Mouse (Mus musculus) gastrocnemius, postnatal 36 days (tissue): ENCODE measurements around the gene Ddx27. TPM values are rescaled to one million over a fixed set of nuclear protein-coding genes. Genes with fewer than 3 reads are reported as not detected.
A peak's percentile ranks its signal among the peaks of the same experiment; 100 is the strongest.

ENCODE experiments used
- DNase-seq, 2 experiments: peaks; one replicate each; pipeline ENCODE4 v3.0.0; 2022
- intact Hi-C: fragments of 180-260 bp; cut with DNase I; formaldehyde crosslinking; loops from one replicate; pipeline ENCODE4 v1.15.1; 2025
- total RNA-seq, 2 experiments: library from RNA; stranded (reverse); gene quantifications; 2 replicates each; pipeline ENCODE4 v1.2.3; 2021

Ddx27 gene
- total RNA-seq, 2 experiments from 2014 or later = 6.1 to 8.3 TPM

DNA sequence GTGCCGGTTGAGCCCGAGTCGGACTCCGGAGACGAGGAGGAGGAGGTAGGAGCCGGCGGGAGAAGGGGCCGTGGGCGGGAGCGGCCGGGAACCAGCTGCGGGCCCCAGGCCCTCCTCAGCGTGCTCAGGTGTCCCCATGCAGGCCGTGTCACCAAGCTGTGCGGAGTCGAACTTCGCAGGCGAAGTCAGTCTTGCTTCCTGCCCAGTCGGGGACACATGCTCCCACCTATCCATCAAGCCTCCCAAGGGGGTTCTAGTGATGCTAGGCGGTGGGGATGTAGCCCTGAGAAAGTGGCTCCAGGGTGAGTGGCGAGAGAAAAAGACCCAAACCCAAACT lies 357 bp downstream of the Ddx27 start:
- intact Hi-C loops = loop anchor here (2.0 kb wide), 1 partner anchor 19 kb away; the partner anchor contains the start of gene Stau1
- DNase-seq = no peak

DNA sequence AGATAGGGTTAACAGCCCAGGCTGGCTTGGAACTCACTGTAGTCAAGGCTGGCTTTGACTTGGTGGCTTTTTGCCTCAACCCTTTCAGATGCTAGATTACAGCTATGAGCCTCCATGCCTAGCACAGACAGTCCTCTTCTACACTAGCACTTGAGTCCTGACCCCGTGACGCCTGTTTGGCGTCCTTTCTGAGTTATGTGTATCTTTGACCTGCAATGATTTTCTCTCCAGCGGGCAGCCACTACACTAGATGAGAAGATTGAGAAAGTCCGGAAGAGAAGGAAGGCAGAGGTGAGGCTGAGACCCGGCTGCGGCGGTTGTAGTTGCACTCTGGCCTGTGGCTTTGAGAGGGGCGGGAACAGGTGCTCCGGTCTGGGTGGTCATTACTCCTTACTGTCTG lies 4.4 kb downstream of the Ddx27 start:
- intact Hi-C loops = no loop called here
- no peak for DNase-seq

DNA sequence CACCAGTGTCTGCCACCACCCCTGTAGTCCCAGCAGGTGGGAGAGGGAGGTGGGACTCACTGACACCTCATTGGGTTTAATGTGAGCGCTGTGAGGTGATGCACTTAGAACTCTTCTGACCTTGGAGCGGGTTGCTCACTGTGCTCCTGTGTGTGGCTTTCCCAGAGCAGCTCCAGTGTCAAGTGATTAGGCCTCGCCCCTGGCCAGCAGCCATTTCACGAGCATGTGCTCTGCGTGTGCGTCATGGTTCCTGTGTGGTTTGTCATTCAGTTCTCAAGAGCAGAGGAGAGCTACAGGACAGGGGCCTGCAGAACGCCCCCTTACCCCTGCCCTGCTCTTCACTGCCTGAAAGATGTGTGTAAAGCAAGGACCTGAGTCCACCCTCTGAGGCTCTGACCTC lies 13.6 kb downstream of the Ddx27 start:
- intact Hi-C loops = no loop called here
- no peak for DNase-seq

DNA sequence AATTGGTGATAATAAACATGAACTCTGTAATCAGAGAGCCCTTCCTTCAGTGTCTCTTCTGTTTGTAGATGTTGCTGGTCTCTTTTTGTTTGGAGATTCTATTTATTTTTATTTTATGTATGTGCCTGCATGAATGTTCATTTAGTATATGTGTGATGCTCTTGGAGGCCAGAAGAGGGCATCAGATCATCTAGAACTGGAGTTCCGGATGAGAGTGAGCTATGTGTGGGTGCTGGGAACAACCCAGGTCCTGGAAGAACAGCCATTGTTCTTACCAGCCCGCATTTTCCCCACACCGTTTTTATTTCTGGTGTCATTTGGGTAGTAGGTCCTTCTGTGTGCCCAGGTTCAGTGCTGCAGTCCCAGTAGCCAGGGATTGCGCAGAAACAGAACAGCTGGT lies 15.5 kb downstream of the Ddx27 start:
- intact Hi-C loops = no loop called here
- no peak for DNase-seq

DNA sequence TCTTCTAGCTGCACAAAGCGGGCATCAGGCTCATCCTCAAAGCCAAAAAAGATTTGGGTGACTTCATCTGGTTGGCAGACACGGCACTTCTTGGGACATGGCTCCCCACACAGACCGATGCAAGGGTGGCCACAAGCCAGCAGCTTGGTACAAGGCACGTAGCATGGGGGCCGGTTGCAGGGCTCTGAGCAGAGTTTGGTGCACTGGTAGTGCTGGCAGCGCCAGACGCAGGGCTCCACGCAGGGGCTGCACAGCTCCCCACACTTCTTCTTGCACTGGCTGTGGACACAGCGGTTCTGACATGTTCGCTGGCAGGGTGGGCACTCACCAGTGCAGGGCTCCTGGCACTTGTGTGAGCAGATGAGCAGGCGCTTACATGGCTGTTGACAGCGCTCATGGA lies 22.7 kb downstream of the Ddx27 start:
- no peak for DNase-seq
- intact Hi-C loops = no loop called here

DNA sequence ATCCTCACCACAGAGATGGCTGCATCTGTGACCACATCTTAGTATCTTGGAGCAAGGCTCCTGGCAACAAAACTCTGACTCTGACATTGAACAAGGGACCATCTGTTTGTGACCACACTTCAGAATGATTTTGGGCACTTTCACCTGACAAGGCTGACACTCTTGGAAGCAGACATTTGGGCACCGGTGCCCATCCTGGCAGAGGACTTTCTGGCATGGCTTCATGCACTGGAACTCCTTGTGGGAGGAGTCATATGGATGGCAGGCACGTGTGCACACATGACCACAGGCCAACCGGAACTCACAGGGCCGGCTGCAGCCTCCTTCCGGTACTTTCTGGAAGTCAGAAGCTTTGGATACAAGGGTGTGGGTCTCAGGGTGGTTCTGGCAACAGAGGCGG lies 23.3 kb downstream of the Ddx27 start:
- intact Hi-C loops = no loop called here
- DNase-seq = no peak

DNA sequence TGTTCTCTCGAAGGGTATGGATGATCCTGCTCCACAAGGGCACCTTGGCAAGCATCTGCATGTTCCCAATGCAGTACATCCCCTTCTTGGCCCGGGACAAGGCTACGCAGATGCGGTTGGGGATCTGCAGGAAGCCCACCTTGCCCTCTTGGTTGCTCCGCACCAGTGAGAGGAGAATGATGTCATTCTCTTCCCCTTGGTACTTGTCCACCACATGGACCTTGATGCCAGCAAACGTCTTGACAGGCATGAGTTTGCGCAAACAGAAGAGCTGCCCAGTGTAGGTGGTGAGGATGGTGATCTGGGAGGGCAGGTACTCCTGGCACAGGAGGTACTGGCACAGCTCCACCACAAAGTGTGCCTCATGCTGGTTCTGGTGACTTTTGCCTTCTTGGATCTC lies 23.7 kb downstream of the Ddx27 start:
- intact Hi-C loops = no loop called here
- no peak for DNase-seq

DNA sequence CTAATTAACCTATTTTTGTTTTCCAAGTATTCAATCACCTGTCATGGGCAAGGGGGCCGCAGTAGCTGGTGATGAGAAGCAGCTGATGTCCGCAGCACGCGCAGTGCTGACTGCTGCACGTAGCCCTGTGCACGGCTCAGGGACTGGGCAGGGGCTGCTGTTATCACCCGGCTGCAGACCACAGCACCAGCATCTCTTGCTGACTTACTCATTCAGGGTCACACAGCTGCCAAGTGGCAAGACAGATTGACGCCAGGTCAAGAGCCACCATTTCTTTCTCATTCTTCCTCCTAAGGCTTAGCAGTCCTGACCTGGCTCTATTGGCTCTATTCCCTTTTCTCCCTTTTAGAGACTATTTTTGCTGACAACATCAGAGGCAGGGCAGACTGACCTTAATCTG lies 24.4 kb downstream of the Ddx27 start:
- DNase-seq = no peak
- intact Hi-C loops = no loop called here

DNA sequence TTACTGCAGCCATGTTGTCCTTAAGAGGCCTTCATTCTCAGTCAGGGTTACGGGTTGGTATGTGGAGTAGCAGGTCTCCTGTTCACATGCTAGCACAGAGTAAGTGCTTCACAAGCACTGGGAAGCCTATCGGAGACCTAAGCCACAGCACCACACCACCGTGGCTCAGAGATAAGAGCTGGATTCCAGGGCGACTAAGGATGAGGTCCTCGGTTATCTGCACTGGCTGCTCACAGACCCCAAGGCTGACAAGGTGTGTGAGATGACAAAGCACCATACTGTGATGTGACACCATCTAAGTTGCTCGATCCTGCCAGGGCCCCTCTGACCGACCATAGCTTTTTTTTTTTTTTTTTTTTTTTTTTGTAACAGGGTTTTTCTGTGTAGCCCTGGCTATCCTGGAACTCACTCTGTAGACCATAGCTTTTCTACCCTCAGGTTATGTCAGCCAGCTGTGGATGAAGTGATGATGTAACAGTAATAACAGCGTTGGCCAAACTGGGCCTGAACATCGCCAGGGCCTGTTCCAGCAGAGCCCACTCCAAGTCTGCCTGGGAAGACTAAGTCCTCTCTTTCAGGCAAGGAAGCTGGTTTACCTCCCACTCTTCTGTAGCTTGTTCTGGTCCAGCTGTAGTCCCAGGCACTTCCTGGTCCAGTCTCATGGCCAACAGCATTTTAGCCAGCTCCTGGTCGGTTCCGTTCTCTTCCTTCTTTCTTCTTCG lies 28.6 kb downstream of the Ddx27 start:
- intact Hi-C loops = no loop called here
- DNase-seq = no peak

DNA sequence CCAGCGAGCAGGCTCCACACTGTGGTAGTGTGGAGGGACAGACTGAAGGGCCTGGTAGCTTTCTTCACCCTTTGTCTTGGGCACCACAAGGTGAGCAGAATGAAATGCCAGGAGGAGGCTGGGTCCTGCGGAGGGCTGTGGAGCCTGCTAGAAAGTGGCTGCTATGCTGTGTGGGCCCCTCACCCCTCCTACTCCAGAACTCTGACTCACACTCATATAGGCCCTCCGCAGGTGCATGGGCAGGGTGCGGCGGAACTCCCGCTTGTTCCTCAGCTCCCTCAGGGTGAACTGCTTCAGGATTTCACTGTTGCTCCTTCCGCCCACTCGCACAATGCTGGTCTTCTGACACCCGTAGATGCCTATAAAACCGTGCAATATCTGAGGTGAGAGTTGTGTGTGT lies 33.2 kb downstream of the Ddx27 start:
- no peak for DNase-seq
- intact Hi-C loops = no loop called here

DNA sequence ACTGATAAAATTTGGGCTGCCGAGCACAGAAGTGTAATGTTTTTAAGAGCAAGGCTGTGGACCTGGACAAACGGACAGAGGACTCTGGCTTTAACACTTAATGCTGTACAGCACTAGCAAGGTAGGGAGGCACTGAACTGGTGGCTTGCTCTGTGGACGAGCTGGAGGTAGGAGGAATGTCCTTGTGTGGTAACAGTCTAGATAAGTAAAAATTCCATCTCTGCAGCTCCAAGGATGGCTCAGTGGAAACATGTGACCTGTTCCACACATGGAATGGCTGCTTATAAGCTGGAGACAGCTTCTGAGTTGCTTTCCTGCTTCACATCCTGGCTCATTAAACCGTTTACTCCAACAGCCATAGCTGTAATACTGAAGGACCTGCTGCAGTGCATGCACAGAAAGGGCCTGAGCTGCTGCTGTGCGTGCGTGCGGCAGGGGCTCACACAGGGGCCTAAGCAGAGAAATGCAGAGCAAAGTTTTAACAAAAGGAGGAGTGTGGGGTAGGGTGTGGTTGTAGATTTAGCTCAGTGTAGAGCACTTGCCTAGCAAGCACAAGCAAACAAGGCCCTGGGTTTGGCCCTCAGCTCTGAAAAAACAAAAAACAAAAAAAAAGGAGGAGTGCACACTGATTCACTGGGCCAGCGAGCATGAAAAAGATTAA lies 33.8 kb downstream of the Ddx27 start:
- no peak for DNase-seq
- intact Hi-C loops = no loop called here

DNA sequence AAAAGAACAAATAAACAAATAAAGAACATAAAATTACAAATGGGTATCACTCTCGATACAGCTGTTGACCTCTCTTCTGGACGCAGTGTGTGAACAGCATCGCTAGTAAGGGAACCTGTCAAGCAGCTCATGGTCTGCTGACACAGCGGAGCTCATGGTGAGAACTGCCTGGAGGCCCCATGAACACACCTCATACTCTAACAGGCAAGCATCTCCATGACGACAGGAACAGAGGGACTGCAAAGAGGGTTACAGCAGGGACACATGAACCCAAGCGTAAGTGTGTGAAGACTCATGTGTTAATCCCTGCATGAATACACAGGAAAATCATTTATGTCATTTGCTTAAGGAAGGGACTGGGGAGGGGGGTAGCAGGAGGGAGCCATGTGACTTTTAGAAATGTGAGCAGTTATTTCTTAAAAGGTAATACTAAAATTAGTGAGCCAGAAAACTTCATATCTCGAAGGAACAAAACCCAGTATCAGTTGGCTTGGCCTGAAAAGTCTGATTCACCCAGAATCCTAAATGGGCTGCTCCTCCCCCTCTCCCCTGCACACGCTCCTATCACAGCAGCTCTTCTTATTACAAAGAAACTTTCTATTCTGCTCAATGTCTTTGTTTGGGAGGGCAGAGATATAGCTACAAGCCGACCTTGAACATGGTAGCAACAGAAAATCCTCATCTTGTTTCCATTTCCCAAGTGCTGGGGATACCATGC lies 38.3 kb downstream of the Ddx27 start:
- no peak for DNase-seq
- intact Hi-C loops = no loop called here

DNA sequence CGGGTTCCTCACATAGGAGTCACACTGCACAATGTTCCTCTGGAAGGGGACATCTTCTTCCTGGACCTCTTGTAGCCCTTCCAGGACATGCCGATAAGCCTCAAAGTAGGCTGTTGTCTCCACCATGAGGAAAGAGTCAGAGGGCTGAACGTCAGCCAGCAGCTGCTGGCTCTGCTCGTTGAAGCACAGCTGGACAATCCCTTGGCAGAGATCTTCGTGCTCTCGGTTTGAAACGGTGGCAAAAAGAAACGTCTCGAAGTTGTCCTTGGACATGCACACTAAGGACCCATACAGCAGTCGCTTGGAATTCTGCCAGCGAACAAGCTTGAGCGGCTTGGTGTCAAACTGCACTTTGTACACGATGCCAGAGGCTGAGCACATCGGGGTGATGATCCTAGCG lies 40.4 kb downstream of the Ddx27 start:
- intact Hi-C loops = no loop called here
- peak; percentile 27 to 45 for DNase-seq

DNA sequence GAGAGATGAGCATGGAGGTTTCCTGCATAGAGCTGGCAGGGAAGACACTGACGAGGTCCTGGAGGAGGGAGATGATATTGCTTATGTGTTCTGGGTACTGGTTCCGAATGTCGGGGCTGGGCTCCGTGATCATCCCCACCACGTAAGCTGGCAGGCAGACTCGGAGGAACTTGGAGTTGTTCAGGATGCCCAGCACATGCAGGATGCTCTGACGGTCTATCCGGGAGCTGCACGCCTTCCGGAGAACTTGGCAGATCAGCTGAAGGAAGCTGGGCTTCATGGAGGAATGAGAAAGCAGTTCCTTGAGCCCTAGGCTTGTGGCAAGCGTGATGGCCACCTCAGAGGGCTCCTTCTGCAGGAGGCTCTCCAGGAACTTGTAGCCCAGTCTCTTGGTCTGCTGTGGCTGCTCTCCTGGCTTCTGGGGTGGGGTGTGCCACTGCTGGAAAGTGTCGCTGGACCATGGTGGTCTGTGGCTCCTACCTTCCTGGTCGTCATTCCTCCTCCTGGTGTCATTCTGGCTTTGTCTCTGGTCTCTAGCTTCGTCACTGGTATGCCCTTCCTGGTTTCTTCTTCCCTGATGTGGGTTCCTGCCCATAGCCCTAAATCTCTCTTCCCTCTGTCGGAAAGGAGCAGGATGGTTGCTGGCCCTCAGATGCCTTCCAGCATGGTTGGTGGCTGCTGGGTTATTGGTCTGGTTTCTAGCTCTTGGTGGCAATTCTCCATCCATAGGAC lies 41.4 kb downstream of the Ddx27 start:
- intact Hi-C loops = no loop called here
- DNase-seq = no peak

DNA sequence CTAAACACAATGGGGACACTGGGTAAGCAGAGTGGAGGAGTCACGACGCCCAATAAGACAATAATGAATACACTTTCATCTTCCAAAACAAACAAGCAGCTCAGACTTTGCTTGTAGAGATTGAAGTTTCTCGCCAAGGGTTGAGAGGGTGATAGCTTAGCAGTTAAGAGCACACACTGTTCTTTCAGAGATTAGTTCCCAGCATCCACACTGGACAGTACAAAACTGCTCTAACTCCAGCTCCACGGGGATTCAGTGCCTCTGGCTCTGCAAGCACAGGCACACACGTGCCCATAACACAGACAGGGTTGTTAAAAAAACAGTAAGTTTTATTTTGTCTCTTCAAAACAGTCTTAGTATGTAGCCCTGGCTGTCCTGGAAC lies 41.9 kb downstream of the Ddx27 start:
- no peak for DNase-seq
- intact Hi-C loops = no loop called here

DNA sequence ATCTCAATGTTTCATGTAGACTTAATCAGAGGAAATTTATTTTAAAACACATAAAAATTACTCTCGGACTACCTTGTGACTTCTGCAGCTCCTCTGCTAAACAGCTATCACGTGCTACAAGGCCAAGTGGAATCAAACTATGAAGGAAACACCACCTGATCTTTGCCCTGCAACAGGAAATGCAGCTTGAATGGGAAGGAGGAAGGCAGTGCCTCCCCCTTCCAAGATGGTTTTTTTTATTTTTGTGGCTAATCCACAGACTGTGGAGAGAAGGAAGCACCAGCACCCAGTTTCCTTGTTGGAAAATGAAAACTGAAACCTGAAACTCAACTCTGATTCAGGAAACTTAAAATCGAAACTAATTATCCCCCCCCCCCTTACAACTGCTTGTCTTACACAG lies 43.2 kb downstream of the Ddx27 start:
- DNase-seq = no peak
- intact Hi-C loops = no loop called here

DNA sequence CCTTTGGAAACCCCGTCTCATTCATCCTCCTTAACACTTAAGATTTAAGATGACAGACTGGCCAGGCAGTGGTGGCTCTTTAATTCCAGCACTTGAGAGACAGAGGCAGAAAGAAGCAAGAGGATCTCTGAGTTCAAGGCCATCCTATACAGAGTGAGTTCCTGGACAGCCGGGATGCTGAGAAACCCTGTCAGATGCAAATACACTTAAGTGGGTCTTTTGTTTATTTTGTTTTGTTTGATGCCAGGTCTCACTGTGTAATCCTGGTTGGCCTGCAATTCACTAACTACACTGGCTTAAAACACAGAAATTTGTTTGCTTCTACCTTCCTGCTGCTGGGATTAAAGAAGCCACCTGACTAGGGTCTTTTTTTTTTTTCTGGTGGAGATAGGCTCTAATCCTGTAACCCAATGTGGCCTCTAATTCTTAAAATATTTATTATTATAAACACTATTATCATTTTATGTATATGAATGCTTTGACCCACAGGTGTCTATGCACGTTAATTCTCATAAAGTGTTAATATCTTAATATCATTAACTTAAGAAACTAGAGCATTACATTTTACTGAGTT lies 43.9 kb downstream of the Ddx27 start:
- DNase-seq = no peak
- intact Hi-C loops = no loop called here

DNA sequence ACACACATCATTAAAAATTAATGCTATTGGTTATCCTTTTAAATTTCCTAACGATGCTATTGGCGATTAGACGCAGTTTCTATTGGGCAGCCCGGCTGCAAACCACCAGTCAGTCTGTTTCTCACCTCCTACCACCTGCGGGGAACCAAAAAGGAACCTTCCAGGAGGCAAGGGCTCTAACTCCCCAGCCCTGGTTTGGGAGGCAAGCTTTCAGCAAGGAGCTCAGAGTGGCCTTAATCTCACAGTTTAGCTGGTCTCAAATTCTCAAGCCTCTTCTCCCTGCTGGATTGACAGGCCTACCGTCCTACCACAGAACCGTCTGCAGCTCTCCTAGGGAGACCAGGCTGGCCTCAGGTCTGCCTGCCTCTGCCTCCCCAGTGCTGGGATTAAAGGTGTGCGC lies 44.5 kb downstream of the Ddx27 start:
- no peak for DNase-seq
- intact Hi-C loops = no loop called here

DNA sequence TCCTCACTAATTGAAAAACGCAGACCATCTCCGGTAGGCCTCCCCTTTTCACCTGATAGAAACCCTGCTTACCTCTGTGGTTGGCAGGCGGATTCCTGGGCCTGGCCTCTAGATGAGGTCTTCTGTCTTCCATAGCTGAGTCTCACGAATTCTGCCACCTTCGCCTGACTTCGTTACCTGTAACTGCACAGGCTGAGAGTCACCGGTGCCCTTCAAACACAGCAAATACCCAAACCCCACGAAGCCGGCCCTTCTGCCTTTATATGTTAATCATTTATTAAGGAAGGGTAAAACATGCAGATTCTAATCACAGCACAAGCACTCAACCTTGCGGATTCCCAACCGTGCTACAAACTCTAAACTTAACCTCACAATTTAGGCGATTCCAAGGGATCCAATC lies 45.0 kb downstream of the Ddx27 start:
- intact Hi-C loops = loop anchor here (5.0 kb wide), 1 partner anchor 362 kb away; the partner anchor contains the start of gene Slc9a8
- DNase-seq = no peak

DNA sequence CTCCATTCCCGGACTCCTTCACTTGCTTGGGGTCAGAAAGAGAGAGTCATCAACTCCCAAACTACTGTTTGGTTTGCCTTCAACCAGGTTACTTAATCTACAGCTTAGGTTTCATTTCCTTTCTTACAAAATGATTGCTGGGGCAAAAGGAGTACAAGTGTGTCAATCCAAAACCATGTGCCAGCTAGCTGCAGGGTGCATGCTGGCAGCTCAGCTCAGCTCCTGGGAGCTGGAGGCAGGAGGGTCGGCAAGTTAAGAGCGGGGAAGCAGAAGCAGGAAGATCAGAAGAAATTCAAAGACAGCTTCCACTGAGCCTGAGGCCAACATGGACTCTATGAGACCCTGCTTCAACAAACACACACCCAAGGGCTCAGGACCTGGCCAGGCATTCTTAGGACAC lies 45.4 kb downstream of the Ddx27 start:
- intact Hi-C loops = loop anchor here (5.0 kb wide), 1 partner anchor 362 kb away; the partner anchor contains the start of gene Slc9a8
- no peak for DNase-seq

DNA sequence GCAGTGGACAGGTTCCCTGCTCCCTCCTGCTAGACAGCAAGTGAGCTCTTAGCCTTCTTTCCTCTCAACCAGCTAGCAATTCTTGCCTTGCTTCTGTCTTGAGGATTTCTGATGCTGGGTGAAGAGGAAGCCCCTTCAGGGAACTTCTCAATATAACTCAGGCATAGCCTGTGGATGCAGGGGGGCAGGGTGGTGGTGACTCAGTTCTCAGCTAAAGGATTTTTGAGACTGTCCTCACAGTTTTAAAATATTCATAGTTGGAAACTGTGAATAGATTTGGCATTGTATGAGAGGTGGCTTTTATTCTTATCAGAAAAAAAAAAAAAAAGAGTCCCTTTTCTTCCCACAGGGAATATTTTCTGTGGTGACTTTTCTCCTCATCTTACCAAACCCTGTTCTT lies 45.8 kb downstream of the Ddx27 start:
- intact Hi-C loops = loop anchor here (5.0 kb wide), 1 partner anchor 362 kb away; the partner anchor contains the start of gene Slc9a8
- no peak for DNase-seq
